Mouse (Mus musculus) liver, embryonic 14.5 days (tissue): ENCODE measurements around the gene Sephs1.

Experiments
- CTCF ChIP-seq: IDR thresholded peaks from 2 replicates; pipeline ENCODE4 v1.5.1; 2016; ENCODE audit warnings: antibody characterized with exemption, low read depth, control low read depth
- EP300 ChIP-seq: IDR thresholded peaks from 2 replicates; pipeline ENCODE4 v1.6.1; 2016; ENCODE audit warnings: antibody characterized with exemption, low read depth

DNA sequence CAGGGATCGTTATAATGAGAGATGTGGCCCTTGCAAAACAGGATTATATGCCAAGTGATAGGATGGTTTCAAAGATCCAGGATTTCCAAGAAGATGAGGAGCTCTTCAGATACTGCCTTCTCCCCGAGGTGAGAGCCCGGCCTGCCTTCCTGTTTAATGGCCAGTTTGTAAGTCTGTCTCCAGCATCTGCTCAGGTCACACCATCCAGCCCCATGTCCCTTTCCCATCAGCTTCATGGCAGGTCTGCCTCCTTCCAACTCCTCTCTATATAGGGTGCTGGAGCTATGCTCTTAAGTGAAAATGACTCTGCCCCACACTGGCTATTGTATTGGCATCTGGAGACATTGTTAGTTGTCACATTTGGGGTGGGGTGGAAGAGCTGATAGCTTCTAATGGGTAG lies 46.0 kb downstream of the Sephs1 start:
- TF ChIP-seq EP300 = no peak
- TF ChIP-seq CTCF = no peak
